Mouse (Mus musculus) WW6 (cell line): ENCODE data around the gene H2-Oa.

ENCODE experiments used
- DNase-seq: peaks from one replicate; pipeline ENCODE4 v3.0.0-alpha.2; 2013; ENCODE audit warnings: low read depth, low spot score

The H2-Oa gene

DNA sequence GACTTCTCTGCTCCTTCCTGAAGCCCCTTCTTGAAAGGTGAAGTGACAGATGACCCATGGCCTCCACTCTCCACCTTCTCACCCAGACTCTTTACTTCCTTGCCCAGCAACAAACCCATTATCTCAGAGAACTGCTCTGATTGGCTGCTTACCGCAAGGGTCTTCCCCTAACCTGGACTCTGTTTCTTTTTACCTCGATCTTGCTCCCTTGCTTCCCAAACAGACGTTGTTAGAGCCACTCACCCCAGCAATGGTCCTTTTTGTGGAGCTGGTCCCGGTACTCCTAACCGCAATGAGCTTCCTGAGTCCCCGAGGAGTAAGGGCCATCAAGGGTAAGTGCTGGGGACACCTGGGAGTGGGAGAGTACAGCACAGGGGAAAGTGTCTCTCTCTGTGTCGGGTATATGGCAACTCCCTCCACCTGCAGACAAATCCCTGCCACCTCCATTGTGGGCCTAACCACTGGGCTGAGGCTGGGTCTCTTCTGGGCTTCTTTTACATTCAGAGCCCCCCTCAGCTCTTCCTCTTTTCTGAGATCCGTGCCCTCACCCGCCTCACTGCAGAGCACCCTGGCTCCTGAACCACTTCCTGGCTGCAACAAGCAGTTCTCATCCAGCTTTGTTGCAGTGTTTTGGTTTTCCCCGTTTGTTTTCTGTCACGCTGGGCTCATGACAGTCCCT lies at the start of gene H2-Oa:
TSS of gene H2-Oa (plus strand) at position 144 of the 679 bp plus-strand sequence.
- no peak for DNase-seq

DNA sequence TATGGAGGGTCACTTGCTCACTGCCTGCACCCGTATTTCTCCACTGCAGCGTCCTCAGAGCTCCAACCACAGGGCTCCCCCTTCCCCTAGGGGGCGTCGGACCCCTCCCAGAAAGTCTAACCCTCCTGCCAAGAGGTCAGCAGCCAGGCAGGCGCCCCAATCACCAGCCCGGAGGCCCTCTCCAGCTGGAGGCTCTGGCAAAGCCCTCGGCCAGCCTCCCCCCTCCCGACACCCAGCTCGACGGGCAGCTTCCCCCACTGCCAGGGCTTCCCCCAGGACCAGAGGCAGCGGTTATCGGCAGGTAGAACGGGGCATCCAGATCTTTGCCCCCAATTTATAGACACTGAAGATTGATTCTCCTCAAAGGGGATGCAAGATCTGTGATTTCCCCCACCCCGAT lies 46.2 kb upstream of the H2-Oa start:
- no peak for DNase-seq

DNA sequence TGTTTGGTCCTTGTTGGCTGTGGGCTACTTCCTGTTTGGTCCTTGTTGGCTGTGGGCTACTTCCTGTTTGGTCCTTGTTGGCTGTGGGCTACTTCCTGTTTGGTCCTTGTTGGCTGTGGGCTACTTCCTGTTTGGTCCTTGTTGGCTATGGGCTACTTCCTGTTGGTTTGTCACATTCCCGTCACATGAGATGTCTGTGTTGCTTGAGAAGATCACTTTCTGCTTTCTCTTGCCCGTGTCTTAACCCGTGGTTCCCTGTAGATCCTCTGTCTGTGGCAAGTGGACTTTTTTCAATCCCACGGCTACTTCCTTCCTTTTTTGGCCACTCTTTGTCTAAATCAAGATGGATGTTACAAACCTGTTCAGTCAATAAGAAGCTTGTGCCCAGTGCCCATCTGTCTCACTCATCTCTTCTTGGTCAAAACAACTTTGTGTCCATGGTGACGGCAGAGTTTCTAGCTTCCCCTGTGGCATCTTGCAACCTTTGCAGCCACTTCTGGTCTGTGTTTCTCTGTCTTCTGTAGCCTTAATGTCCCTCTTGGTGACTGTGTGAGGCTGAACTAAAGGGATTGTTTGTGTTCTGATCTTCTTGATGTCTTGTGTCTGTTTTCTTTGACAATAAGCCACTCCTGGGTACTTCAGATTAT lies 44.6 kb upstream of the H2-Oa start:
- no peak for DNase-seq

DNA sequence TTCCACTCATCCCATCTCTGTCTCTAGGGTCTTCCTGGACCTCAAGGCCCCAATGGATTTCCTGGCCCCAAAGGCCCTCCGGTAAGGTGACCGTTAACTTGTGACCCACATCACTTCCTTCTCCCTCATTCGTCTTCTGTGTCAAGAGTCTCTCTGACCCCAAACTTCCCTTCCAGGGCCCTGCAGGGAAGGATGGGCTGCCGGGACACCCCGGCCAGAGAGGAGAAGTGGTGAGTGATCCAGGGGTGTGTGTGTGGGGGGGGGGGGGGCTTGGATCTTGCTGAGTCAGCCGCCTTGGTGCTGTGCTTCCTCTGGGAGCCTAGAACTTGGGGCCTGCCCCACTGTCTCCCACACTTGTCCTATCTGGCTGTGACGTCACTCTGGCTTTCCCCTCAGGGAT lies 34.9 kb upstream of the H2-Oa start:
- DNase-seq: no peak

DNA sequence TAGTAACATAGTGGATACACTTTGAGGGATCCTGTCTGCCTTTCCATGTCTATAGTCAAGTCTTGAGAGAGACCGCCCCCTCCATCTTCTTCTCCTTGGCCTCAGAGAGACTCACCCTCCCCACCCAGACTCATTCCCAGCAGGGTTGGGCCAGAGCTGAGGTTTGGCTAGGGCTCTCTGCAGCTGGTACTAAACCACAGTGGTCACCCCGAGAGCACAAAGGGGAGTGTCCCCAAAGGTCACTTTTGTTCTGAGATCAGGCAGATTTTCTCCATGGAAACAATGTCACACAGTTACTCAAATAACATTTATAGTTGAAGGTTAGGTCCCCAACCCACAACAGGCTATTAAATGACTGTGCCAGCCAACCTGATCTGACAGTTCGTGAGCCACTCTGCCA lies 23.3 kb upstream of the H2-Oa start:
- no peak for DNase-seq

DNA sequence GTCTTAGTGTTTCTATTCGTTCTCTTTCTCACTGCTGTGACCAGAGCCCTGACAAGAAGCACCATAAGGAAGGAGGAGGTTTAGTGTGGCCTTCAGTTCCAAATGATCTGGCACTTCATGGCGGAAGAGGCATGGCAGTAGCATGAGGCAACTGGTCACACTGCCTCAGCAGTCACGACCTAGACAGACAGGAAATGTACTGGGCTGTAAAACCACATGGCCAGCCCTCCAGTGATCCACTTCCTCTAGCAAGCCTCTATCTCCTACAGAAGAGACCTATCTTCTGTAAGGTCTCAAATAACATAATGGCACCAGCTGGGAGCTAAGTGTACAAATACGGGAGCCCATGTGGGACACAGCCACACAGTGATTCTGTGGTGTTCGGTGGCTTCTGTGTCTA lies 20.0 kb upstream of the H2-Oa start:
- no peak for DNase-seq

DNA sequence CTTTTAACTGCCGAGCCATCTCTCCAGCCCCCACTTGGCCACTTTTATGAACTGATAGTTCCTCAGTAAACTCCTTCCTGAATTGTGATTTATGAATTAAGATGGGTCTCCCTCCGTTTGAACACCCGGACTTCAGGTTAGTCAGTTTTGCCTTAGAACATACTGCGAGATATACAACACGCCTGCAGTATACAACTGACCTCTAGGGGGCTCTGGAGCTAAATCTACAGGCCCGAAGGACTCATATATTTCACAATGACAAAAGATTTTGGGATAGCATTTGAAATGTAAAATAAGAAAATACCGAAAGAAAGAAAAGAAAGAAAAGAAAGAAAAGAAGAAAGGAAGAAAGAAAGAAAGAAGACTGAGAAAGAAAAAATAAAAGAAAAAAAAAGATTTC lies 16.9 kb upstream of the H2-Oa start:
- DNase-seq: no peak

DNA sequence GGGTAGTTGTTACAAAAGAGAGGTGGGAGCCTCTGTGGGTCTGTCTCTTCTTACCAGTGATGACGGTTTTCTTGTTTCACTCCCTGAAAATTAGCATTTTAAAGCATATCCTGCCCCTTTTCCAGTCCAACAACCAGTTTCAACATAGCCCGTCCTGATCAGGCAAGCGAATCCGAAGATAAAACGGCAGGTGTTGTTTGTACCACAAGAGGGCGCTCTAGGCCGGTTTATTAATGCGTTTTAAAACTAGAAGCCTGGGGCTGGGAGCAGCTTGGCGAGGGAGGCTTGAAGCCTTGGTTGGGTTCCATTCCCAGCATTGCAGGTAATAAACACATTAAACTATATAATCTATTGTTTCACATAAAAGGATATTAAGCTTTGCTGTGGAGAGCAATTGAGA lies 14.6 kb upstream of the H2-Oa start:
- peak; percentile 56 for DNase-seq

DNA sequence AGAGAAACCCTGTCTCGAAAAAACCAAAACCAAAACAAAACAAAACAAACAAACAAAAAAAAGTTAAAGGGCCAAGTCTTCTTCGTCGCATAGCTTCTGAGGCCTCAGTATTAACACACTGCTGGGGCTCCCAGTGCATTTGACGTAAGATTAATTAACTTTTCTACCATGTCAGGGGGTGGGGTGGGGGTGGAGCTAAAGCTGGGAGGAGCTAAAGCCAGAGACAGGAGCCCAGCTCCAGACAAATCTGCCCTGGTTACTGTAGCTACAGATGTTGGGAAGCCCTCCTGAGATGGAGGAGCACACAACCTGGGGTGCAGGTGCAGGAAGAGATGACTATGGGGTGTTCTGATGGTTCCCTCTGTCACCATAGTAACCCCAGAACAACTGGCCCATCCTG lies 14.0 kb upstream of the H2-Oa start:
- DNase-seq: no peak

DNA sequence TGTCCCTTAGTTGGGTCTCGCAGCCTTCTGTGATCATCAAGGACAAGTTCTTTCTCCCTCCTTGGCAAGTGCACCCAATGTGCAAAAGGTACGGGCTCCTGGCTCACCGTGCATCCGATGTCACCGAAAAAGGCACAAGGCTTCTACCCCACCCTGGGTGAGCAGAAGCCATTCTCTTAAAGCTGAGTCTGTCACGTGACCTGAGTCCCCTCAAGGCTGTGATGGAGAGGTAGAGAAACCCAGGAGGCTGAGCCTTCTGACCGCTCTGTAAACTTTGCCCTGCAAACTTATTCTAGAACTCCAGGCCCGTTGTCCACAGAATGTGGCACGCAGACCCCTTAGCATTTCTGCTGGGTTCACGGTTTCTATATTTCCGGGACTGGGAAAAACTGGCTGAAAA lies 13.1 kb upstream of the H2-Oa start:
- no peak for DNase-seq

DNA sequence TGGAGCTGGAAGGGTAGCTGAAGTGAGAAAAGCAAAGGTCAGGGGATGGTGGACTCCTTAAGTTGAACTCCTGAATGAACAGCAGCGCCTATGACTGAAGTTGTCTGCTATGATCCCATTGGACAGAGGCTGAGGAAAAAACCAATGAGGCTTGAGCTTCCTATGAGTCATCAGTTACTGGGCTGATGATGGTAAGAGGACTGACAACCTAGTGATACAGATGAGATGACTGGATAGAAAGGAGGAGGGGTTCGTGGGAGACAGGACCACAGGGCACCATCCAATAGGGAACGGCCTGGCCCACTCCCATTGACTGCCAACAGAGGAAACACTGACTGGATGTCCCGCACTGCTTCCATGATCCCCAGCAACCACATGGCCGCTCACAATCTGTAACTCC lies 12.5 kb upstream of the H2-Oa start:
- peak; percentile 67 for DNase-seq

DNA sequence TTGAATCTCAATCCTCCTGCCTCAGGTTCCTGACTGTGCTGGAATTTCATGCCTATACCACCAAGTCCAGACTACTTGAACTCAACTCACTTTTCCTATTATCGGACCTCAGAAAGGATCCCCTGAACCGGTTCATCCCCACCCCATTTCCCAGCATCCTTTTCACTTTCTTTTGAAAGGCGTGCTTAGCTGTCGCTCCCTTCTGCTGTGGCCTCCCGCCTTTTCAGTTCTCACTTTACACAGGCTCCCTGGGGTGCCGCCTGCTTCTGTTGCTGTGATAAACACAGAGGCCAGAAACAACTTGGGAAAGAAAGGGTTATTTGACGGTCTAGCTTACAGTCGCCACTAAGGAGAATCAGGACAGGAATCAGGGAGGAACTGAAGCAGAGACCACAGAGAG lies 9.0 kb upstream of the H2-Oa start:
- DNase-seq: no peak

DNA sequence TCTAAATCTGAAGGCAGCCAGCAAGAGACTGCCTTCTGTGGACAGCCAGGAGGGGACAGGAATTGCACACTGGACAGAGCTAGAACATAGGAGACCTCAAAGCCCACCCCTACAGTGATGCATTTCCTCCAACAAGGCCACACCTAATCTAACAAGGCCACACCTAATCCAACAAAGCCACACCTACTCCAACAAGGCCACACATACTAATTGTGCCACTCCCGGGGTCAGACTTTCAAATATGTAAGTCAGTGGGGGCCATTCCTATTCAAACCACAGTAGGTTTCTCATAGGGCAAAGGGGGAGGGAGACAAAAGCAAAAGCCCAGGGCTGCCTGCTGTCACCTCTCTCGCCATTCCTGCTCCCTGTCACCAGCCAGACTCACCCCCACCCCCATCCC lies 4.8 kb upstream of the H2-Oa start:
- DNase-seq: no peak

DNA sequence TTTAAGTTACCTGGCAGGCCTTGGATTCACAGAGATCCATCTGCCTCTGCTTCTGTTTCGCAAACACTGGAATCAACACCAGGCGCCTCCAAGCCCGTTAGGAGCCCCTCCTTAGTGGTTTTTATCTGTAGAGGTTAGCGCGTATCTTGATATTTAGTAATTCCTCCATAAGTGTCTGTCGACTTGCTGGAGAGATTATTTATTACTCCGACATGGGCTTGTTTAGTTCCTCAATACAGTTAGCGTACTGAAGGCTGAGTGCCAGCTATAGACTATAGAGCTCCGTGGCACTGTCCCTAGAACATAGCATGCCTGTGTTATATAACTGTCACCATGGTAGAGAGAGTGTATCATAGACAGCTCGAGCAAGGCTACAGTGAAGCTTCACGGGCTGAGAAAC lies 4.0 kb upstream of the H2-Oa start:
- no peak for DNase-seq

DNA sequence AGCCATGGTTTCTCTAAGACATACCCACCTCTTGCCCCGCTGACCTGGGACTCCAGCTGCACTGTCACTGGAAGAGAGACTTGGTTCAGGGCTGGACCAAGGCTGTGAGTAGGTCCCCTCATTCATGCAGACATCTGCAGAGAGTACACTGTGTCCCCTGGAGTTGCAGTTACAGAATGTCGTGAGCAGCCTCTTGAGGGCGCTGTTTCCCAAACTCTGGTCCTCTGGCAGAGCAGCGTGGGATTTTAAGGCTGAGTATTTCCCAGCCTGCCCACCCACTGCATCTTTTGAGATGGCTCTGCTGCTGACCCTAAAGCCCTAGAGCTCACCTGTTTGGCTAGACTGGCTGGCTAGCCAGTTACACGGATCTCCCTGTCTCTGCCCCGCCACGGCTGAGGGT lies 1.2 kb upstream of the H2-Oa start:
- peak; percentile 57 for DNase-seq

DNA sequence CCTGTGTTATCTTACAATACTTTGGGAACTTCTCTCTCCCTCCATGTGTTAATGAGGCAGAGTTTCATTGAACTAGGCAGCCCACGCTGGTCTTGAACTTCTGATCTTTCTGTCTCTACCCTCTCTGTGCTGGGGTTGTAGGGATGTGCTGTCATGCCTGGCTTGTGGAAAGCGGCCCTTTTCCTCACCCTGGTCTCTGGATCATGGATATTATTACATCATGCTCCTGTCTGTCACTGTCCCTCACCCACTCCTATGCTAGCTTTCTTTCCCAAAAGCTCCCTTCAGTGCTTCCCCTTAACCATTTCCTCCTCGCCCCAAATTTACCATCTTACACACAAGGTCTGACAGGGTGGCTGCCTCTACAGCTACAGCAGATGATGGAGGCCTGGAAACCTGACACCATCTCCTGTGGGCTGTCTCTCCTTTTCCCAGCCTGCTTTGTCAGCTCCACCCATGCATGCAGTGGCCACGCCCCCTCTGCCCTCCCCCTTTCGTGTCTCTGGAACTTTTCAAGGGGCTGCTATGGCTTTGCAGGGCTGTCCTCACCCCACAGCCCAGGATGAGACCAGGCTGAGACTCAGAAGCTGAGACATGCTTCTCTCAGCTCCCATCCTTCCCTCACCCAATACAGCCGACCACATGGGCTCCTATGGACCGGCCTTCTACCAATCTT lies 1.2 kb downstream of the H2-Oa start:
- no peak for DNase-seq

DNA sequence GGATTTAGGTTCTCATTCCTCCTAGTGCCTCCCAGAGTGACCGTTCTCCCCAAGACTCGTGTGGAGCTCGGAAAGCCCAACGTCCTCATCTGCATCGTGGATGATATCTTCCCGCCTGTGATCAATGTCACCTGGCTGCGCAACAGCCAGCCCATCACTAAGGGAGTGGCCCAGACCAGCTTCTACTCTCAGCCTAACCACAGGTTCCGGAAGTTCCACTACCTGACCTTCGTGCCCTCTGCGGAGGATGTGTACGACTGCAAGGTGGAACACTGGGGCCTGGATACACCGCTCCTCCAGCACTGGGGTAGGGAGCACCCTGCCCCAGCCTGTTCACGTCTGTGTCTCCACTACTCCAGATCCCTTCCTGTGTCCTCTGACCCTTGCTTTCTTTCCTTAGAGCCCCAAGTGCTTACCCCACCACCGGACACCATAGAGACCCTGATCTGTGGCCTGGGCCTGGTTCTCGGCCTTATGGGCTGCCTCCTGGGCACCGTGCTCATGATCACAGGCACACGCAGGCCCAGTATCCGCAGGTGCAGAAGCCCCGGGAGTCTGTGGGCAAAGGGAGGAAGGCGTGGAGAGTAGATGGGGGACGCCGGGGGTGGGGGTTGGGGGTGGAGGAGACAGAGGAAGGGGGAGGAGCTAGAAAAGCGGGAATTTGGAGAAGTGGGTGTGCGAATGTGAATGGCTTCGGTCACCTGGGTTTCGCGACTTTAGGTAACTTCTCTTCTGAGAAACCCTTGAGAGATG lies 2.3 kb downstream of the H2-Oa start:
- no peak for DNase-seq

DNA sequence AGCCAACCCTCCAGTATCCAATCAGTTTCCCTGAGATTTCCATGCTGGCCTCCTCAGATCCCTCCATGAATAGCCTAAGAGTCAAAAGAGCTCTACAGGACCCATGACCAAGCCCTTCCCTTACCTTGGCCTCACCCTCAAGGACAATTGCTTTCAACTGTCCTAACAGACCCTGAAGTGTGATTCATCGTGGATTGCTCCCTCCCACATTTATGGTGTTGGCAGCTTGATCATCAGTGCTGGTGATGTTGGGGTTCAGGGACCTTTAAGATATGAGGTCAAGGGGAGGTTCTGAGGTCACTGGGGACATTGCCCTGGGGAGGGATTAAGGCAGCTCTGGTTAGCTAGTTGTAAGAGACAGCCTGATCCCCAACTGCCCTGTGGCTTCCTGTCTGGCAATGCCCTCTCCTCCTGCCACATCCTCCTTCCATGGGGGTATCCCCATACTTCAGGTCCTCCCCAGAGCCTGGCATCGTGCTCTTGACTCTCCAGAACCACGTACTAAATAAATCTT lies 4.4 kb downstream of the H2-Oa start:
- DNase-seq: no peak

DNA sequence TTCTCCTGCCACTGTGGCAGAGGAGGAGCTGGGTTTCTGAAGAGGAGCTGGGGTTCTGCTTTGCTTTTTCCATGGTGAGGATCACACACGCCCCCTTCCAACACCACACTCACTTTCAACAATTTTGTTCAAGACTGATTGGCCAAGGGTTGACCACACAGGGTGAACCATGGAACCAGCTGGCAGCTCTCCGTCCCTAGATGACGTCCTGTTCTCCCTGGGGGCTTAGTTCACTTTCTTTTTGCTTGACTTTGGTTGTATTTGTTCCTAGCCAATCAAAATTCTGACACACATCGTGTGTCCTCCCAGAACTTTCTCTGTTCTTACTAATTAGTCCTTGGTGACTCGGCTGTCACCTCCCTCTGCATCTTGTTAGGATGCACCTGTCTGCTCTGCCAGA lies 5.1 kb downstream of the H2-Oa start:
- no peak for DNase-seq

DNA sequence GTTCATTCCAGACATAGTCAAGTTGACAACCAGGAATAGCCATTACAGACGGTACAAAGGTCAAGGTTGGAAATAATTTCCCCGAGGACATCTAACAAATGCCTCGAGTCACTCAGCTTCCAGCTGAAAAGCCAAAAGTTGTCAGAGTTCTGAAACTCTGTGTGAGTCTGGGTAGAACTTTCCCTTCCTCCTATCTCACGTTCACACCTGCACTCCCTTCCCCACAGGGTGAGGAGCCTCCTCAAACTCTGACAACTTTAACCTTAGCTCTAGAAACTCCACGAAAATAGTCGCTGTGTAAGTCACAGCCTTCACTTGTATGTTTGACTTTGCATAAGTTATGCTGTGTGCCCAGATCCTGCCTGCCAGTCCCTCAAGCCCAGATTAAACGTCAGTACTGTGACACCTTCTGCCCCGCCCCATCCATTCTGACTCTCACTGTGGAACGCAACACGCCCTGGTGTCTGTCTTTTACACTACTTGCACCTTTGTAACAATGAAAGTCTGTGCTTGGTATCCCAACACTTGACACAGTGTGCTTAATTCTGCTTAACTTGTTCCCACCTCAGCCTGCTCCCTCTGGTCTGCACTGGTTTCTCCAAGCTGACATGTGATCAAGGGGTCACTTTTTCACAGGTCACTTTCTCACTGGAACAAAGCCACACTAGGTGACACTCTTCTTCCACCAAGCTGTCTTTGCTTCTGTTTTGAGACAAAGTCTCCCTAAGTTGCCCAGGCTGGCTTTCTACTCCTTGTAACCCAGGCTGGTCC lies 6.8 kb downstream of the H2-Oa start:
- no peak for DNase-seq

DNA sequence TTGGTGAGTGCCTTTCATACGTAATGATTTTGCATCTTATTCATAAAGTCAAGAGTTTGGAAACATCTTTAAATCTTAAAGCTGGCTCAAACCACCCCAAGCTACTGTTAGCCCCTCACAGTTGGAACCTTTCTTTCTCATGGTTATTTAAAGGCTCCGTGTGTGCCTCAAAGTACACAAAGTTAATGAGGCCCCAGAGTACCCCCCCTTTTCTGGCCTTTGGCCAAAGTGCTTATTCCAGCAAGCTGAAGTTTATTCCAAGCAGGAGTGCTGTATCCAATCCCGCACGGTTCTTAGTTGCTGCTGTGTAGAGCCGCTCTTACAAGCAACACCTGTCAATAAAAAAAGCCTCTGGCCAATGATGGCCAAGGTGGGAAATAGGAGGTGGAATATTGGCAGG lies 7.4 kb downstream of the H2-Oa start:
- DNase-seq: no peak

DNA sequence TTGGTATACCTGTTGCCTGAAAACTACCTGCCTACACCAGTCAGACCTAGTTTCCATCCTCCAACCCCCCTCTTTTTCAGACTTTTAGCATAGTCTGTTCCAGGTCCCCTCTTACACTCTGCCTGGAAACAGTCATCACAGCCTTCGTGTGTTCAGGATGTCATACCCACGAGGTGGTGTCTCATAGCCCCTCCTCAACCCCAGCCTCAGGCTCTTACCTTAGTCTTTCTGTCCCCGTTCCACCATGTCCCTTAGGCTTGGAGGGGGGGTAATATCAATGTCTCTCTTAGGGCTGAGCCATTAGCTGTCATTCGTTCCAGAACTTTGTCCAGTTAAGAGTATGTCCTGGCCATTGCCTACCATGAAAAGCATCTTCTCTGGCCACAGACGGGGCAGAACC lies 9.0 kb downstream of the H2-Oa start:
- DNase-seq: no peak
